Mouse (Mus musculus): ENCODE measurements around the gene Ipo8. TPM values are rescaled to one million over a fixed set of nuclear protein-coding genes. Genes with fewer than 3 reads are reported as not detected.

The Ipo8 gene
- polyA plus RNA-seq, 1 experiment from 2014 or later: 7.1 TPM

DNA sequence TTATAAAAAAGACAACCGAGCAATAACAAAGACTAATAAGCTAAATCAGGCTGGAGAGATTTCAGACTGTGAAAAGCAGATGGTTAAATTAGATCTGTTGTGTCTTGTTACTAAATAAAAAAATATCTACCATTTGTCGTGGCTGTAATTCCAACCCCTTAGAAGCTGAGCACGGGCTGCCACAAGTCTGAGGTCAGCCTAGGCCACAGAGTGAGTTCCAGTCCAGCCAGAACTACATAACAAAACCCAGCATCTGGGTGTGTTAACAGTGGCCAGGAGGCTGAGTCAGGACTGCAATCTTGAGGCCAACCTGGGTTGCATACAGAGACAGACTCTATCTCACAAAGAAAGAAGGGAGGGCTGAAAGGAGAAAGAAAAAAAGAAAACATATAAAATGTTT lies 59.8 kb downstream of the Ipo8 start:
- H3K36me3 ChIP-seq (ENCODE audit: control insufficient read depth, insufficient read depth): no peaks in the 10 kb centered on the region; the same call in 1 of the 2 replicates
- no peak for ATAC-seq (ENCODE audit: low read depth)
- H3K4me3 ChIP-seq (ENCODE audit: low read depth, low read length): no peak overlapping the region
- no peak overlapping the region for H3K27ac ChIP-seq (ENCODE audit: low read length)
- no peak overlapping the region for H3K9ac ChIP-seq (ENCODE audit: low read depth, low read length)
- H3K4me1 ChIP-seq (ENCODE audit: control insufficient read depth, low read depth, low read length): no peaks in the 10 kb centered on the region
- WGBS (ENCODE audit: insufficient replicate concordance): 65% methylated on average over 3 of the region's 3 CpGs
- H3K9me3 ChIP-seq (replicated peaks; ENCODE audit: control insufficient read depth, low read length): no peaks in the 10 kb centered on the region
- H3K4me2 ChIP-seq (ENCODE audit: low read depth, low read length): no peak overlapping the region
- H3K27me3 ChIP-seq (ENCODE audit: control insufficient read depth, insufficient read depth, low read depth, low read length): no peaks in the 10 kb centered on the region

DNA sequence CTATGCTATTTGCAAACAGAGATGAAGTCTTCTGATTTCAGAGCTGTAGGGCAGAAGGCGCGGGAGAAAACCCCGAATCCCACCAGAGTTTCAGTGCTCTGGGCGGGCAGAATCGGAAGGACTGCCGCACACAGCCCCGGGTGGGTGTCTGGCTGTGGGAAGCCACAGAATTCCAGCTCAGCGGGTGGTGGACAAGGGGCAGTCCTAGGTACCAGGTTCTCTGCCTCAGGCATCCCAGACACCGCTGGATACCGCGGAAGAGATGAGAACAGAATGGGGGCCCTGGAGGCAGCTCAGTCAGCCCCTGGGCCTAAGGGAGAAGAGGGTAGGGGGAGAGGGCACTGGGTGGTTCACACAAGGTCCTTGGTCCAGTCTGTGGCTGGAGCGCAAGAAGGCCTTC lies 62.8 kb downstream of the Ipo8 start:
- Histone ChIP-seq H3K36me3 (ENCODE audit: control insufficient read depth, insufficient read depth) (no peaks in the 10 kb centered on the region; the same call in 1 of the 2 replicates), H3K9ac (ENCODE audit: low read depth, low read length) (no peak overlapping the region), H3K4me2 (ENCODE audit: low read depth, low read length) (no peak overlapping the region), H3K4me3 (ENCODE audit: low read depth, low read length) (no peak overlapping the region), H3K27me3 (ENCODE audit: control insufficient read depth, insufficient read depth, low read depth, low read length) (no peaks in the 10 kb centered on the region), H3K9me3 (replicated peaks; ENCODE audit: control insufficient read depth, low read length) (no peaks in the 10 kb centered on the region), H3K27ac (ENCODE audit: low read length) (no peak overlapping the region), H3K4me1 (ENCODE audit: control insufficient read depth, low read depth, low read length) (no peaks in the 10 kb centered on the region)
- WGBS (ENCODE audit: insufficient replicate concordance): 81% methylated on average over 12 of the region's 12 CpGs
- no peak for ATAC-seq (ENCODE audit: low read depth)

DNA sequence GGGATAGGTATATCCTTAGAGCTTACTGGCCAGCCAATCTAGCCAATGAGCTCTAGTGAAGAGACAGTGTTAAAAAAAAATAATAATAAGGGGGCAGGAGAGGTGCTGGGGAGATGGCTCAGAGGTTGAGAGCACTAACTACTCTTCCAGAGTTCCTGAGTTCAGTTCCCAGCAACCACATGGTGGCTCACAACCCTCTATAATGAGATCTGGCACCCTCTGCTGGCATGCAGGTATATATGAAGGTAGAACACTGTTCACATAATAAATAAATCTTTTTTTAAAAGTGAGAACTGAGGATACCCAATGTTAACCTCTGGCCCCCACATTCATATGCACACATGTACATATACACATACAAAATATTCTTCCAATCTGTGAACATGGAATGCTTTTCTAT lies 64.0 kb downstream of the Ipo8 start:
- no peak overlapping the region for H3K4me2 ChIP-seq (ENCODE audit: low read depth, low read length)
- H3K4me1 ChIP-seq (ENCODE audit: control insufficient read depth, low read depth, low read length): no peaks in the 10 kb centered on the region
- H3K9ac ChIP-seq (ENCODE audit: low read depth, low read length): no peak overlapping the region
- no peaks in the 10 kb centered on the region for H3K9me3 ChIP-seq (replicated peaks; ENCODE audit: control insufficient read depth, low read length)
- H3K4me3 ChIP-seq (ENCODE audit: low read depth, low read length): no peak overlapping the region
- ATAC-seq (ENCODE audit: low read depth): no peak
- H3K27ac ChIP-seq (ENCODE audit: low read length): no peak overlapping the region
- no peaks in the 10 kb centered on the region for H3K27me3 ChIP-seq (ENCODE audit: control insufficient read depth, insufficient read depth, low read depth, low read length)
- H3K36me3 ChIP-seq (ENCODE audit: control insufficient read depth, insufficient read depth): no peaks in the 10 kb centered on the region; the same call in 1 of the 2 replicates

DNA sequence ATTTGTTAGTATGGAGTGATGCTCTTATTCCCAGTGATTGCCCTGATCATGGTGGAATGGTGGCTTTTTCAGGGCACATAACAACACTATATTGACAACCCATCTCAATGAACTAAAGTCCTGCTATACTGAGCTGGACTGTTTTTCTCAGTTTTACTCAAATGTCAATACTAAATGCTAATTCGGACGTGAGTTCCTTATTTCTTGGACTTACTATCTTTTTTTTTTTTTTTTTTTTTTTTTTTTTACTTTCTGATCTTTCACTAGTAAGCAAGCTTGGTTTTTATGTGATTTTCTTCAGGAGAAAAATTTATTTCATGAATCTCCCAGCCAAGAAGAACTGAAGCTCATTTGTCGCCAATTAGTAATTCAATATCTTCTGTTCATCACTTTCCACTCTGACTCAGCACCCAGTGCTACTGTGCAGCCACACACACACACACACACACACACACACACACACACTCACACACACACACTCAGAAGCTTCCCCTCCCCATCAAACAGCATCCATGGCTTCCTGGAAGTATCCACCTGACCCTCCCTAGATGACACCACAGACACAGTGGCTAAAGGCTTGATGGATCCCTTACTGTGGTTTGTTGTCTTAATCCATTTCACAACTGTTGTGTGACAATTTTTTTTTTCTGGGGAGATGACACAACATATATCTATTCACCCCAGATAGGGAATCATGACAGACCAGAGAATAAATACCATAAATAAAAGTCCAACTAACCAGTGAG lies 69.1 kb downstream of the Ipo8 start:
- 60% methylated on average over 3 of the region's 3 CpGs for WGBS (ENCODE audit: insufficient replicate concordance)
- Histone ChIP-seq H3K4me2 (ENCODE audit: low read depth, low read length) (no peak overlapping the region), H3K9ac (ENCODE audit: low read depth, low read length) (no peak overlapping the region), H3K27me3 (ENCODE audit: control insufficient read depth, insufficient read depth, low read depth, low read length) (no peaks in the 10 kb centered on the region), H3K4me3 (ENCODE audit: low read depth, low read length) (no peak overlapping the region), H3K36me3 (ENCODE audit: control insufficient read depth, insufficient read depth) (no peaks in the 10 kb centered on the region), H3K9me3 (replicated peaks; ENCODE audit: control insufficient read depth, low read length) (no peaks in the 10 kb centered on the region), H3K27ac (ENCODE audit: low read length) (no peak overlapping the region), H3K4me1 (ENCODE audit: control insufficient read depth, low read depth, low read length) (no peaks in the 10 kb centered on the region)
- no peak for ATAC-seq (ENCODE audit: low read depth)

DNA sequence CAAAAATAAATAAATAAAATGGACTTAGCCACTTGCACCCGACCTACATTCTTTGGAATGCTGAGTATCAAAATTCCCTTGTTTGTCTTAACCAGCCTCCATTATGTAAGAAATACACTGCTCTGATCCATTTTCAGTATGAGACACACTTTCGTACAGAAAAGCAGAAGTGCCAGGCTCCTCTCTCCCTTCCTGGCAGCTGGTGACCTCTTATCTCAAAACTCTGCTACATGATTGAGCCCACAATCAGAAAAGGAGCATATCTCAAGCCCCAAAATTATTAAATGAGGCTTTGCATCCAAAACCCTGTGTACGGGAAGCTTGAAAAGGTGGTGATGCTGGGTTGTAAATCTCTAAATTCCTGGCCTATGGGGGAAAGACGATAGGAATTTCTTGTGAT lies 69.8 kb downstream of the Ipo8 start:
- Histone ChIP-seq H3K4me2 (ENCODE audit: low read depth, low read length) (no peak overlapping the region), H3K9ac (ENCODE audit: low read depth, low read length) (no peak overlapping the region), H3K36me3 (ENCODE audit: control insufficient read depth, insufficient read depth) (no peaks in the 10 kb centered on the region), H3K27ac (ENCODE audit: low read length) (no peak overlapping the region), H3K4me1 (ENCODE audit: control insufficient read depth, low read depth, low read length) (no peaks in the 10 kb centered on the region), H3K9me3 (replicated peaks; ENCODE audit: control insufficient read depth, low read length) (no peaks in the 10 kb centered on the region), H3K4me3 (ENCODE audit: low read depth, low read length) (no peak overlapping the region), H3K27me3 (ENCODE audit: control insufficient read depth, insufficient read depth, low read depth, low read length) (no peaks in the 10 kb centered on the region)
- ATAC-seq (ENCODE audit: low read depth): no peak
- WGBS (ENCODE audit: insufficient replicate concordance): 32% methylated on average over 4 of the region's 4 CpGs

DNA sequence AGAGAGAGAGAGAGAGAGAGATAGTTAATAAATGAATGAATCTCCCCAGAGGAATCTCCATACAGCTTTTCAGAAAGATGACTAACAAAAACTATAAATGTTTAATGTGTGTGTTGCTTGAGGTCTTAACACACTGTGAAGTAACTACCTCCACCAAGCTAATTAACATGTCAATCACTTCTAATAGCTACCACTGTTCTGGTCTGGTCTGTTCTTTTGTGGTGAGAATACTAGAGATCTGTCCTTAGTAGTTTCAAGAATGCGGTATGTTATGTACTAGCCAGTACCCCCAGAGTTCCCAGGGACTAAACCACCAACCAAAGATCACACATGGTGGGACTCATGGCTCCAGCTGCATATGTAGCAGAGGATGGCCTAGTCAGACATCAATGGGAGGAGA lies 74.7 kb downstream of the Ipo8 start:
- H3K4me2 ChIP-seq (ENCODE audit: low read depth, low read length): no peak overlapping the region
- no peaks in the 10 kb centered on the region for H3K27me3 ChIP-seq (ENCODE audit: control insufficient read depth, insufficient read depth, low read depth, low read length)
- H3K9me3 ChIP-seq (replicated peaks; ENCODE audit: control insufficient read depth, low read length): no peaks in the 10 kb centered on the region
- no peaks in the 10 kb centered on the region for H3K4me1 ChIP-seq (ENCODE audit: control insufficient read depth, low read depth, low read length)
- no peak for ATAC-seq (ENCODE audit: low read depth)
- H3K9ac ChIP-seq (ENCODE audit: low read depth, low read length): no peak overlapping the region
- WGBS (ENCODE audit: insufficient replicate concordance): 76% methylated on average over 1 of the region's 1 CpGs
- H3K27ac ChIP-seq (ENCODE audit: low read length): no peak overlapping the region
- H3K4me3 ChIP-seq (ENCODE audit: low read depth, low read length): no peak overlapping the region
- H3K36me3 ChIP-seq (ENCODE audit: control insufficient read depth, insufficient read depth): no peaks in the 10 kb centered on the region

DNA sequence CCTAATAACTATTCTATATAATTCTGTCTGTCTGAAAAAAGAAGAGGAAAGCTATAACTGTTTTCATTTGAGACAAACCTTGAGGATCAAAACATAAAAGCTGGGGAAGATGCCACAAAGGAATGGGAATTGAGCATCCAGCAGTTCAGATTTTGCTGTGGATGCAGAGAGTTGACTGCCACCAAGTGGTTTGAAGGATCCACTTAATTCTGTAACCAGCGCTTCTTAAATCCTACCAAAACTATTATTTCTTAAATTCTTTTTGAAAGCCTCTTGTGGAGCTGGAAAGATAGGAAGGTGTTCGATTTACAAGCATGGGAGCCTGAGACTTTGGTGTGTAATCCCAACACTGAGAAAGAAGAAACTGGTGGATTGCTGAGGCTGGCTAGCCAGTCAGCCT lies 79.9 kb downstream of the Ipo8 start:
- WGBS (ENCODE audit: insufficient replicate concordance): 46% methylated on average over 2 of the region's 2 CpGs
- no peaks in the 10 kb centered on the region for H3K4me1 ChIP-seq (ENCODE audit: control insufficient read depth, low read depth, low read length)
- H3K9me3 ChIP-seq (replicated peaks; ENCODE audit: control insufficient read depth, low read length): no peaks in the 10 kb centered on the region

DNA sequence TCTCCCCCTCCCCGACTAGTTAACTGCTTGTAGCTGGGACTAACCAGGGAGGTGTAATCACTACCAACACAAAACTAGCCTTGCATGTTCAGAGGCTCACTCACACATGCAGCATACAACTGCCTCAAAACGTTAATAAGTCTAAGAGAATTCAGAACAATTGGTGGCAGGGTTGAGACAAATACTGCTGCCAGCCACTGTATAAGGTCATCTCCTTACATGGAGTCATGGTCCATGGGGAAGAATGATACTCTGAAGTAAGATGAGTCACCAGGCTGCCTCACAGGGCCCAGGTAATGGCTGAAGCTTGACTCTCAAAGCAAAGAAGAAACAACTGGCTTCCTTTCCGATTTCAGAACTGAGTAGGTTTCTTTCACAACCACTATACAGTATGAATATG lies 81.1 kb downstream of the Ipo8 start:
- ATAC-seq (ENCODE audit: low read depth): no peak
- H3K4me3 ChIP-seq (ENCODE audit: low read depth, low read length): no peak overlapping the region
- H3K9me3 ChIP-seq (replicated peaks; ENCODE audit: control insufficient read depth, low read length): no peaks in the 10 kb centered on the region
- no peak overlapping the region for H3K27ac ChIP-seq (ENCODE audit: low read length)
- WGBS (ENCODE audit: insufficient replicate concordance): 54% methylated on average over 3 of the region's 3 CpGs
- no peak overlapping the region for H3K4me2 ChIP-seq (ENCODE audit: low read depth, low read length)
- H3K9ac ChIP-seq (ENCODE audit: low read depth, low read length): no peak overlapping the region
- H3K4me1 ChIP-seq (ENCODE audit: control insufficient read depth, low read depth, low read length): no peaks in the 10 kb centered on the region
- no peaks in the 10 kb centered on the region for H3K27me3 ChIP-seq (ENCODE audit: control insufficient read depth, insufficient read depth, low read depth, low read length)
- no peaks in the 10 kb centered on the region for H3K36me3 ChIP-seq (ENCODE audit: control insufficient read depth, insufficient read depth)

More for the DNA sequence above, 79.9 kb downstream of the Ipo8 start:
- ATAC-seq (ENCODE audit: low read depth): no peak
- Histone ChIP-seq H3K4me3 (ENCODE audit: low read depth, low read length) (no peak overlapping the region), H3K27me3 (ENCODE audit: control insufficient read depth, insufficient read depth, low read depth, low read length) (no peaks in the 10 kb centered on the region), H3K9ac (ENCODE audit: low read depth, low read length) (no peak overlapping the region), H3K36me3 (ENCODE audit: control insufficient read depth, insufficient read depth) (no peaks in the 10 kb centered on the region), H3K4me2 (ENCODE audit: low read depth, low read length) (no peak overlapping the region), H3K27ac (ENCODE audit: low read length) (no peak overlapping the region)

DNA sequence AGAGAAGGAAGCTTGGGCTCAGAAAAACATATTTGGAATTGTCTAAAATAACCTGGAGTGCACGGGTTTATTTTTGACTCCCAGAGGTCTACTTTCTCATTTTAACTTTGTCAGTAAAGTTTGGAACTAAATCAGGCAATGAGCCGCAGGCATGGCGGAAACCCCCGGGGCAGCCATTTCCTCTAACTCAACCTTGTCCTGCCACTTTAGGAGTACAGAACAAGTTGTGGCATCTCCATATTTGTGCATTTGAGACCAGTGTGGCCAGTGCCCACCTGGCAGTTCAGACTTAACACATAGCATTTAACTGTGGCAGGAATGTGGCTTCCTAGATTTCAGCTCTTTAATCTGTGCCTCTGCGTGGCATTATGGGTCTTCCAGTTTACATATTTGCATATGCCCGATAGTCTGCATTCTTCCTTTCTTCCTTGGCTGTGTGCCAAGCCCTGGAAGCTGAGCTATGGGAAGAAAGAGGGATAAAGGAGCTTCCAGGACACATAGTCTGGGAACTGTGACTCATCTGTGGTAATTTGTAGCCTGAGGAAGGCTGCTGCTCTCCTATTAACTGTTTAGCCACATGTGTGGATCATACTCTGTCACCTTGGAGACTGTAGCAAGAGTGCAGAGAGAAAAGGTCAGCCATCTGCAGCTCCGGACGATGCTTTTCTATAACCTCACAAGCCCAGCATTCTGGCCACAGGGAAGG lies 90.6 kb downstream of the Ipo8 start:
- H3K27me3 ChIP-seq (ENCODE audit: control insufficient read depth, insufficient read depth, low read depth, low read length): no peaks in the 10 kb centered on the region
- H3K9ac ChIP-seq (ENCODE audit: low read depth, low read length): no peak overlapping the region
- no peak overlapping the region for H3K4me3 ChIP-seq (ENCODE audit: low read depth, low read length)
- H3K4me2 ChIP-seq (ENCODE audit: low read depth, low read length): no peak overlapping the region
- 59% methylated on average over 8 of the region's 8 CpGs for WGBS (ENCODE audit: insufficient replicate concordance)
- H3K36me3 ChIP-seq (ENCODE audit: control insufficient read depth, insufficient read depth): no peaks in the 10 kb centered on the region
- no peaks in the 10 kb centered on the region for H3K9me3 ChIP-seq (replicated peaks; ENCODE audit: control insufficient read depth, low read length)
- no peak for ATAC-seq (ENCODE audit: low read depth)
- no peaks in the 10 kb centered on the region for H3K4me1 ChIP-seq (ENCODE audit: control insufficient read depth, low read depth, low read length)
- H3K27ac ChIP-seq (ENCODE audit: low read length): no peak overlapping the region

Measured in liver, embryonic 16.5 days (tissue).